Mouse (Mus musculus) E14TG2a.4 (cell line): ENCODE measurements at regions not wholly inside any gene's neighbourhood (a gene's known extent, or its start where the extent isn't known, plus 50 kb on each side); places are given as distances from the start of the nearest gene placed in this dataset.

Source experiments
- CTCF ChIP-seq: conservative IDR thresholded peaks from 2 replicates; pipeline ENCODE4 v1.5.1; 2014; ENCODE audit warnings: low read length
- NANOG ChIP-seq: IDR thresholded peaks from 2 replicates; pipeline ENCODE4 v1.6.1; 2014; ENCODE audit warnings: borderline replicate concordance, low read length, mixed read lengths
- POU5F1 ChIP-seq: IDR thresholded peaks from 2 replicates; pipeline ENCODE4 v1.6.1; 2014; ENCODE audit warnings: low read length, borderline replicate concordance

DNA sequence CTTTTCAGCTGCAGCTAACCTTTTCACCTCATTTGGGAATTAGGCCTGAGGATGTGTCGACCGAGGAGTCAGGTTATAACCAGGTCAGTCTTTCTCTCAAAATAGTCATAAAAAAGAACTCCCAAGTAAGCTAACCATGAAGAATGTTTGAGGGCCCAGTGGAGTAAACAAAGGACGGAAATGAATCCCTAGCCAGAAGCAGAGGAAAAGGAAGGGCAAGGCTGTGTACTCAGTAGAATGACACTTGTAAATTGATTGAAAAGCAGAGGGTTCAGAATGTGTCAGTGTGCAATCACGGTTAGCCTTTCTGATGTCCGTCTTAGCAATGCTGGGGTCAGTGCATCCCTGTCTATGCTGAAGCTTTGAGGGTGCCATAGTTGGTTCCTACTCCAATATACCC, 149.3 kb upstream of the Ghitm start:
- TF ChIP-seq CTCF: no peak
- TF ChIP-seq NANOG: no peak
- TF ChIP-seq POU5F1: no peak
